Mouse (Mus musculus) left cerebral cortex, postnatal 4 days (tissue): ENCODE measurements at regions not wholly inside any gene's neighbourhood (a gene's known extent, or its start where the extent isn't known, plus 50 kb on each side); places are given as distances from the start of the nearest gene placed in this dataset.
A peak's percentile ranks its signal among the peaks of the same experiment; 100 is the strongest.

ENCODE experiments used
- DNase-seq: peaks from one replicate; pipeline ENCODE4 v3.0.0-alpha.2; 2022
- intact Hi-C: fragments of 180-260 bp; cut with DNase I; formaldehyde crosslinking; loops from one replicate; pipeline ENCODE4 v1.15.1; 2025

- no peak for DNase-seq
- intact Hi-C loops, result no loop called here
Measured at GRCm38 (mm10) chr8:49845575-49845974, 1001.8 kb upstream of the Tenm3 start.

GRCm38 (mm10) chr8:49831970-49832369 is 988.2 kb upstream of the Tenm3 start:
- intact Hi-C loops, result no loop called here

GRCm38 (mm10) chr8:49829345-49829744 is 985.6 kb upstream of the Tenm3 start:
- intact Hi-C loops, result loop anchor here (5.0 kb wide), 2 partner anchors 1267 to 1607 kb away; no protein-coding TSS in a partner anchor
- DNase-seq, result peak; percentile 56

More at GRCm38 (mm10) chr8:49831970-49832369, 988.2 kb upstream of the Tenm3 start:
- no peak for DNase-seq

GRCm38 (mm10) chr8:49826231-49826630 is 982.5 kb upstream of the Tenm3 start:
- intact Hi-C loops, result loop anchor here (5.0 kb wide), 2 partner anchors 1264 to 1604 kb away; no protein-coding TSS in a partner anchor
- no peak for DNase-seq

GRCm38 (mm10) chr8:49825000-49825399 is 981.2 kb upstream of the Tenm3 start:
- peak; percentile 59 for DNase-seq
- intact Hi-C loops, result loop anchor here (5.0 kb wide), 2 partner anchors 1263 to 1603 kb away; no protein-coding TSS in a partner anchor

- intact Hi-C loops, result no loop called here
- DNase-seq, result peak; percentile 30
Measured at GRCm38 (mm10) chr8:49822791-49823190, 979.0 kb upstream of the Tenm3 start.

GRCm38 (mm10) chr8:49799236-49799635 is 955.5 kb upstream of the Tenm3 start:
- DNase-seq, result no peak
- intact Hi-C loops, result no loop called here

- intact Hi-C loops, result no loop called here
- no peak for DNase-seq
Measured at GRCm38 (mm10) chr8:49796741-49797140, 953.0 kb upstream of the Tenm3 start.

- DNase-seq, result no peak
- intact Hi-C loops, result no loop called here
Measured at GRCm38 (mm10) chr8:49794491-49794890, 950.7 kb upstream of the Tenm3 start.

- no peak for DNase-seq
- intact Hi-C loops, result no loop called here
Measured at GRCm38 (mm10) chr8:49769829-49770228, 926.1 kb upstream of the Tenm3 start.

- no peak for DNase-seq
- intact Hi-C loops, result no loop called here
Measured at GRCm38 (mm10) chr8:49738043-49738442, 894.3 kb upstream of the Tenm3 start.

GRCm38 (mm10) chr8:49729156-49729555 is 885.4 kb upstream of the Tenm3 start:
- intact Hi-C loops, result no loop called here
- no peak for DNase-seq

GRCm38 (mm10) chr8:49712371-49712770 is 868.6 kb upstream of the Tenm3 start:
- DNase-seq, result peak; percentile 59
- intact Hi-C loops, result no loop called here

GRCm38 (mm10) chr8:49708701-49709100 is 865.0 kb upstream of the Tenm3 start:
- DNase-seq, result no peak
- intact Hi-C loops, result no loop called here

GRCm38 (mm10) chr8:49699058-49699457 is 855.3 kb upstream of the Tenm3 start:
- no peak for DNase-seq
- intact Hi-C loops, result no loop called here

GRCm38 (mm10) chr8:49696709-49697108 is 853.0 kb upstream of the Tenm3 start:
- no peak for DNase-seq
- intact Hi-C loops, result no loop called here
